Mouse (Mus musculus) ES-E14 (cell line): ENCODE results near the gene Scap. TPM values are rescaled to one million over a fixed set of nuclear protein-coding genes. Genes with fewer than 3 reads are reported as not detected.

Source experiments
- DNase-seq: peaks from one replicate; pipeline ENCODE4 v3.0.0-alpha.2; 2013; ENCODE audit warnings: low read depth, low spot score
- H3K27ac ChIP-seq: 2 replicates; pipeline ENCODE4 v1.5.1; 2012; ENCODE audit warnings: low read depth, mild to moderate bottlenecking, low read length, moderate library complexity, mixed read lengths; ENCODE audit not compliant: poor library complexity, insufficient read depth, severe bottlenecking
- H3K36me3 ChIP-seq: 2 replicates; pipeline ENCODE4 v1.6.1; 2012; ENCODE audit warnings: mild to moderate bottlenecking, low read length, moderate library complexity, mixed read lengths; ENCODE audit not compliant: control insufficient read depth, poor library complexity, insufficient read depth, severe bottlenecking
- H3K4me1 ChIP-seq, 2 experiments: fragments of 150-350 bp in 1 of 2; sonication (generic) in 1 of 2; 2 replicates each; pipeline ENCODE4 v1.6.1; 2012; ENCODE audit warnings: low read length in 2 of 2, mild to moderate bottlenecking in 1 of 2, mixed read lengths in 1 of 2; ENCODE audit not compliant: control insufficient read depth in 2 of 2, insufficient read depth in 2 of 2, poor library complexity in 1 of 2
- H3K4me3 ChIP-seq, 2 experiments: fragments of 150-350 bp in 1 of 2; sonication (generic) in 1 of 2; 2 replicates each; pipeline ENCODE4 v1.5.1; 2012; ENCODE audit warnings: low read length in 2 of 2, low read depth in 1 of 2, mild to moderate bottlenecking in 1 of 2, mixed read lengths in 1 of 2; ENCODE audit not compliant: insufficient read depth in 1 of 2, poor library complexity in 1 of 2, severe bottlenecking in 1 of 2
- H3K9ac ChIP-seq: 2 replicates; pipeline ENCODE4 v1.6.1; 2012; ENCODE audit warnings: low read depth, mild to moderate bottlenecking, low read length, mixed read lengths; ENCODE audit not compliant: poor library complexity, insufficient read depth, severe bottlenecking
- H3K9me3 ChIP-seq: fragments of 150-350 bp; sonication (generic); 2 replicates; pipeline ENCODE4 v1.6.1; 2012; ENCODE audit warnings: low read depth, mild to moderate bottlenecking, low read length; ENCODE audit not compliant: control insufficient read depth, insufficient read depth
- CHD2 ChIP-seq: IDR thresholded peaks from 2 replicates; pipeline ENCODE4 v1.6.1; 2014; ENCODE audit warnings: mild to moderate bottlenecking, low read depth, low read length, inconsistent platforms
- HCFC1 ChIP-seq: IDR thresholded peaks from 2 replicates; pipeline ENCODE4 v1.6.1; 2012; ENCODE audit warnings: low read length, inconsistent platforms, borderline replicate concordance; ENCODE audit not compliant: insufficient read depth
- MAFK ChIP-seq: IDR thresholded peaks from 2 replicates; pipeline ENCODE4 v1.6.1; 2014; ENCODE audit warnings: mild to moderate bottlenecking, low read depth, low read length, inconsistent platforms; ENCODE audit not compliant: insufficient read depth
- ZC3H11A ChIP-seq: IDR thresholded peaks from 2 replicates; pipeline ENCODE4 v1.6.1; 2012; ENCODE audit warnings: low read depth, mild to moderate bottlenecking, inconsistent platforms, low read length, borderline replicate concordance
- ZNF384 ChIP-seq: IDR thresholded peaks from 2 replicates; pipeline ENCODE4 v1.6.1; 2012; ENCODE audit warnings: low read depth, low read length, inconsistent platforms
- in situ Hi-C, 2 experiments: fragments of 600-800 bp; cut with MboI; formaldehyde crosslinking; loops; one replicate each; pipeline ENCODE4 v1.15.1; 2025; ENCODE audit warnings: low sequenced_read_pairs in 2 of 2, inconsistent platforms in 1 of 2; ENCODE audit not compliant: unreplicated experiment in 2 of 2
- total RNA-seq: library from RNA; depleted of rRNA; stranded (reverse); fragments of 300-350 nt; gene quantifications from 2 replicates; pipeline ENCODE4 v1.2.3, GENCODE M21; 2012

Scap gene
- total RNA-seq, 1 experiment = 67.7 TPM

DNA sequence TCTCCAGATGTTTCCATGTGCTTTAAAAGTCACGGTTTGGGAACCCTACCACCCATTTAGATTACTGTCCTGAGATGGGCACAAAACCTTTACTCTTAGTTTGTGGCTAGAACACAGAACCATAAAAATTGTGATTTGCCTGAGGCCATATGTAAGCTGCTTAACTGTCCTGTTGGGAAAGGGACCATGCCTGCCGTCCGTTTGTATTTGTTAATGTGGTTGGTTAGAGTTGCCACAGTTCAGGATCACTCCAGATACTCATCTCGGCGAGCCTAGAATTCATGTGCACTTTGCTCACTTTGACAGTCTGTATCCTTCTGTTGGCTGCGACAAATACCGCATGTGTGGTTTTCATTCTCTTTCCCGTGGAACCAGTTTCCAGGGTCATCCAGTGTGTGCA, 1.8 kb downstream of the Scap start:
- TF ChIP-seq ZC3H11A = no peak
- no peak for TF ChIP-seq ZNF384
- TF ChIP-seq MAFK = no peak
- no peak for TF ChIP-seq CHD2
- no peak for TF ChIP-seq HCFC1
- in situ Hi-C loops = no loop called here
- no peak overlapping the region for H3K4me3 ChIP-seq

DNA sequence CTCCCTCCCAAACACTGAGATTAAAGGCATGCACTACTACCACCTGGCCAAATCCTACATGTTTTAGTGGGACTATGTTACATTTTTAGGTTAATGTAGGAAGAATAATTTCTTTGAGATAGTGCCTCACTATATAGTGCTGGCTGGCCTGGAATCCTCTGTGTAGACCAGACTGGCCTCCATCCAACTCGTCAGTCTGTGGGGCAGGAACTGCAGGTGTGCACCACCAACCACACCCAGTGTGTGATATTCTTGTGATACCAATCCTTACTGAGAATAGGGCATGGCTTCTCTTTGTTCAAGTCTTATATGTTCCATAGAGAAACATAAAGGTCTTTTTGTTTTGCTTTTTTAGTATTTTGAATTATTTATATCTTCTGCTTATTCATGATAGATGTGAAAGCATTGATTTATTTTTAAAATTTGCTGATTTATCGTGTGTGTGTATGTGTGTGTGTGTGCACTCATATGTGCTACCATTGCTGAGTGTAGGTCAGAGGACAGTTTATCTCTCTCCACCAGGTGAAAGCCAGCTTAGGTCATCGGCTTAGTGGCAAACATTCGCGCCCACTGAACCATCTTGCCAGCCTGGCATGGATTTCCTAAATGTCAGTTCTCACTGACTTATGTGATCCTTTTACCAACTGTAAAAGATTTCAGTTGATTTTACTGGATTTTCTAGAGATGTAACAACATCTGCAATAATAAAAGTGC, 7.1 kb downstream of the Scap start:
- in situ Hi-C loops = no loop called here
- no peak for DNase-seq
- Histone ChIP-seq H3K4me3 (no peak overlapping the region), H3K9me3 (no peaks in the 10 kb centered on the region), H3K4me1 (peaks cover 0 to 2% of the 10 kb centered on the region in 2 experiments; a peak in 2 of 4 replicates), H3K27ac (no peak overlapping the region), H3K9ac (no peak overlapping the region), H3K36me3 (no peaks in the 10 kb centered on the region; the same call in 1 of the 2 replicates)
- TF ChIP-seq ZC3H11A = no peak
- TF ChIP-seq ZNF384 = no peak
- TF ChIP-seq MAFK = no peak
- no peak for TF ChIP-seq CHD2
- no peak for TF ChIP-seq HCFC1

More for the DNA sequence above, 1.8 kb downstream of the Scap start:
- no peaks in the 10 kb centered on the region for H3K36me3 ChIP-seq
- peaks cover 2 to 4% of the 10 kb centered on the region in 2 experiments; a peak in 2 of 4 replicates for H3K4me1 ChIP-seq
- no peak overlapping the region for H3K9ac ChIP-seq
- no peak for DNase-seq
- no peaks in the 10 kb centered on the region for H3K9me3 ChIP-seq
- no peak overlapping the region for H3K27ac ChIP-seq

DNA sequence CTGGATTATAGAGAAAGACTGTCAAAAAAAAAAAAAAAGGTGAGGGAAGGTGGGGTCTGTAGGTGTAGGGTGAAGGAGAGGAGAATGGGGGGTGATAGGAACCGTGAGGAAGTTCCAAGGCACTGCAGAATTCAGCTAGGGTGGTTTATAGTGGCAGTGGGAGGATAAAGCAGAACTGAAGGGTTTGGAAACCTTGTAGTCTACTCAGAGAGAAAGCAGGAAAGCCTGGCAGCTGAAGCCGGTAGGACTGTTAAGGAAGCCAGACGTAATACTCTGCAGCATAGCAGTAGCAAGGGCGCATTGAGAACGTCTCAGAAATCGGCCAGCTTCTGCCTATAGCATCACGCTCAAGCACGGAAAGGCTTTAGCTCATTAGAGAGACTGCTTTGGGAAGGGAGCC, 8.9 kb downstream of the Scap start:
- no peak overlapping the region for H3K27ac ChIP-seq
- peaks cover 0 to 2% of the 10 kb centered on the region in 2 experiments; a peak in 2 of 4 replicates for H3K4me1 ChIP-seq
- H3K9me3 ChIP-seq = no peaks in the 10 kb centered on the region
- H3K4me3 ChIP-seq = no peak overlapping the region
- in situ Hi-C loops = no loop called here
- DNase-seq = no peak
- H3K36me3 ChIP-seq = no peaks in the 10 kb centered on the region; the same call in 1 of the 2 replicates
- no peak for TF ChIP-seq ZC3H11A
- no peak for TF ChIP-seq HCFC1
- TF ChIP-seq ZNF384 = no peak
- H3K9ac ChIP-seq = no peak overlapping the region

DNA sequence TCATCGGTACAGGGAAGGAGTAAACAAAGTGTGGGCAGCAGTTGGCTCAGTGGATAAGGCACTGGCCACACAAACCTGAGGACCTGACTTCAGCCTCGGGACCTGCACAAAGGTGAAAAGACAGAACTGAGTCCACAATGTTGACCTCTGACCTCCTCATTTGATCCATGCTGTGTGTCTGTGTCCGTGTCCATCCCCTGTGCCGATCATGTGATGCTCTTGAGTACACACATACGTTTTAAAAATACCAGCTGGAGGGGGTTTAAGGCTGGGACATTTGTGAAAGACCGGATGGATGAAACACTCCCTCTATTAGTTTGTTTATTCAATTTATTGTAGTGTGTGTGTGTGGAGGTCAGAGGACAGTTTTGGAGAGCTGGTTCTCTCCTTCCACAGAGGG, 10.7 kb downstream of the Scap start:
- peaks cover 0 to 2% of the 10 kb centered on the region in 2 experiments; a peak in 2 of 4 replicates for H3K4me1 ChIP-seq
- no peaks in the 10 kb centered on the region for H3K9me3 ChIP-seq
- no peak overlapping the region for H3K4me3 ChIP-seq
- no peak overlapping the region for H3K27ac ChIP-seq
- H3K36me3 ChIP-seq = no peaks in the 10 kb centered on the region; the same call in 1 of the 2 replicates
- DNase-seq = no peak
- TF ChIP-seq ZC3H11A (no peak), CHD2 (no peak), MAFK (no peak), HCFC1 (no peak), ZNF384 (no peak)
- H3K9ac ChIP-seq = no peak overlapping the region
- in situ Hi-C loops = no loop called here
